Mouse (Mus musculus): ENCODE data around the gene Vti1a.

Gene Vti1a

DNA sequence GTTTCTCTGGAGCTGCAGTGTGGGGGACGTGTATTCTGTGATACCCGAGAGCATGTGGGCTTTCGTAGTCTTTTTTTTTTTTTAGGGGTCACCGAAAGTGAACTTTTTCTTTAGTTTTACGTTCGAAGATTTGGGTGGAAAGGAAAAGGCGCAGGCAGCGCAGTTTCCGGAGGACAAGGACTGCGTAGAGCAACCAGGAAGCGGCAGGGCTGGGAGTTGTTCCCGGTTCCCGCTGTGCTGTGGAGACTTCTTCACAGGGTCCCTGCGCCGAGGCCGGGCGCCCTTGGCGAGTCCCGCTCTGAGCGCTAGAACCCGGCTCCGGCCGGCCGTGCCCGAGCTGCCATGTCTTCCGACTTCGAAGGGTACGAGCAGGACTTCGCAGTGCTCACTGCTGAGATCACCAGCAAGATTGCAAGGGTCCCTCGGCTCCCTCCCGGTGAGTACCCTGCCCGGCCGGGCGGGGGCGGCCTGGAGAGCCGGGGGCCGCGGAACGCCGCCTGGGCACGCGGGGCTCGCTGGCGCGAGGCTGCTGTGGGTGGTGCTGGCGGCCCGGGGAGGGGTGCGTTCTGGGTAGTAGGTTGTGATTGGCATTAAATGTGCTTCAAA lies at the start of gene Vti1a:
Vti1a (plus strand) TSS at position 187 of the 606 bp plus-strand sequence.
- DNase-seq, result peak; percentile 91

DNA sequence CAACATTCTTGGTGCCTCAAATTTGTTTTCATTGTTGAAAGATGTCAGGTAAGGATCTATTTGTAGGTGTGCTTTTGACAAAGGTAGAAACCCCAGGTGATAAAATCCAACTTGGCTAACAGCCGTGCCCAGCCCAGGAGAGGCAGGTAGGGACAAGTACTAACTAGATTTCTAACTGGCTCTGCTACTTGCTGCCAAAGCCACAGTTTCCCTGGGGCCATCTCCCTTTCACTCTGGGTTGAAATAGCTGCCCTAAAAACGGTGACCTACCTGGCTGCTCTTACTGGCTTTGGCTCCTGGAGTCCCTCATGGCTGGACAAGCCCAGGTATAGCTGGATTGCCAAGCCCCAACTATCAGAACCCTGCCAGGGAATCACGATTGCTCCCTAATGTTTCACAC lies 49.3 kb upstream of the Vti1a start:
- DNase-seq, result no peak

GRCm38 (mm10) chr19:55268150-55268549 lies 47.9 kb upstream of the Vti1a start:
- no peak for DNase-seq

DNA sequence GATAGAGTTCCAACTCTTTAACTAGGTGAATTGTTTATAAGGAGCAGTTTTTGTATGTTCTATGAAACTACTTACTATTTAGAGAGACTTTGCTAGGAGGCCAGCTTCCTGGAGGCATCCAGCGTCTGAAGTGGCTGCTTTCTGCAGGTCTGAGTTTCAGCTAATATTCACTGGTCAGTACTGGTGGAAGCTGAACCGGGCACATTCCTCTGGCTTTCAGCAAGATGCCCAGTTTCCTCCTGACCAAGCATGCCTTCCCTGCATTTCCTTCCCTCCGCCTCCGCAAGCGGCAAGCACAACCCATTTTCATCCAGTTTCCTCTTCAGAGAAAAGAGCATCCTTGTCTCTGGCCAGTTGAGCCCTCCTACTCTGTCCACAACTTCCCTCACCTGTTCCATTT lies 47.0 kb upstream of the Vti1a start:
- no peak for DNase-seq

- no peak for DNase-seq
Measured at GRCm38 (mm10) chr19:55271448-55271847, 44.6 kb upstream of the Vti1a start.

- no peak for DNase-seq
Measured at GRCm38 (mm10) chr19:55273340-55273739, 42.8 kb upstream of the Vti1a start.

DNA sequence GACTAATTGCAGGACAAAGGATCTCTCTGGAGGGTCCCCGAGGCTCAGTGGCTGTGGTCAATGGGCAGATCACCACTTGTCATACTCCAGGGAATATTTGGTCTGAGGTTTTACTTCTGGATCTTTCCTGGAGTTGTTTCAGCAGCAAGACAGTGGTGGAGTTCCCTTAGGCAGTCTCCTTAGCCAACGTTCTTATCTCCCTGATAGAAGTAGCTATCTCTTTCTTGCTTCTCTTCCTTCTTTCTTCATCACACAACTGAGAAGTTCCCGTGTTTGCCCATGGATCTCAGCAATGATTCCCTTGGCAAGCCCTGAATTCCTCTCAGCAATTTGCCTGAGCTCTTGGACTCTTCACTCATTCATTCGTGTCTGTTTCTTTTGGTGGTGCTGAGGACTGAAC lies 40.0 kb upstream of the Vti1a start:
- no peak for DNase-seq

GRCm38 (mm10) chr19:55276770-55277169 lies 39.3 kb upstream of the Vti1a start:
- no peak for DNase-seq

DNA sequence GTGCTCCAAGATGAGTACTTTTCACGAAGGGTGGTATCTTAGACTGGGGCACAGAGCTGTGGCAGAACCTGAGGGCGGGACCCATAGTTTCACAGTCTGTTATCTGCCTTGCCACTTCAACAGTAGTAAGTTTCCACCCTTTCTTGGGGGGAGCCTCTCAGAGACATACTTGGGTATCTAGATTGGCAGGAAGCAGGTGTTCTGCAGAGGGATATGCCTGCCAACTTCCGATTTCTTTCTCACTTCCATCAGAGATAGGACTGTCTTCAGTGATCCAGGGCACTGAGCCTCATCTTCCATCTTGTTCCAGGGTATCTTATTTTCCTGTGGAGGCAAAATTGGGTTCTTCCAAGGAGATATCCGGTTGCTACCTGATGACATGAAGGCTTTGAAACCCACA lies 32.0 kb upstream of the Vti1a start:
- no peak for DNase-seq

GRCm38 (mm10) chr19:55286034-55286433 lies 30.1 kb upstream of the Vti1a start:
- no peak for DNase-seq

DNA sequence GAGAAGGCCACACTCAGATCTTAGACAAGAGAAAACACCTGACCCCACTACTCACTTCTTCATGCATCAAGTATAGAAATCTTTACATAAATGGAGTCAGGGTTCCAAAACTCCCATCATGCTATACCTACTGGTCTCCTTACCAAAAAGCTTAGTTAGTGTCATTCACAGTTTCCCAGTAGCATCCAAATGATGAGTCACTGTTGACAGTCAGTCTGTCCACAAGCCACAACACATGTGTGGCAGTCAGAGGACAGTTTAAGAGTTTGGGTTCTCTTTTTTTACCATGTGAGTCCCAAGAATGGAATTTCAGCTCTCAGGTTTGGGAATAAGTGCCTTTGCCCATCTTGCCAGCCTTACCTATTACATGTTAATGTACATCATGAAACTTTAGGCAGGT lies 27.1 kb upstream of the Vti1a start:
- no peak for DNase-seq

DNA sequence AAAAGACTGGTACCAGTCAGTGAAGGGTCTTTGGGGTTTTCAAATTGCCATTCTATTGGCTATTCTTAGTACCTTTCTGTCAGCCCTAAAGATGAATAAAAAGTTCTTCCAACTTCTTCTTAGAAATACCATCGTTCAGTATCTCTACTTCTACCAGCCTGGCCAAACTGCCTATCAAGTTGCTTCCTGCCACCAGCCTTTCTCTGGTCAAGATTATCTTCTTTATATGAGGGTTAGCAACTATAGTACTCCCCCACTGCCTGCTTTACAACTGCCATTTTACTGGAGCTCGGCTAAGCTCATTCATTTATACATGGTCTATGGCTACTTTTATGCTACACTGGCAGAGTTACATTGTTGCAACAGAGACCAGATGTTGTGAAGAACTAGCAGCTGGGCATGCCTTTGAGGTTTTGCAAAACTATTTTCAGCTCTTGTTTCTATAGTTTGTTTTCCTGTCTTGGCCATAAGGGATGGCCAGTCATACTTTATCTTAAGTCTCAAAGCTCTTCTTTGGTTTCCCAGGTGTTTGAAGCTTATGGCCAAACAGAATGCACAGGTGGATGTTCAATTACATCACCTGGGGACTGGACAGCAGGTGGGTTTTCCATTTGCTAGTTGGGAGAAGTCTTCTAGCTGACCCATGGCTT lies 25.3 kb upstream of the Vti1a start:
- DNase-seq, result no peak

- DNase-seq, result no peak
Measured at GRCm38 (mm10) chr19:55292210-55292850, 23.8 kb upstream of the Vti1a start.

GRCm38 (mm10) chr19:55293175-55293574 lies 22.9 kb upstream of the Vti1a start:
- no peak for DNase-seq

GRCm38 (mm10) chr19:55295075-55295474 lies 21.0 kb upstream of the Vti1a start:
- no peak for DNase-seq

DNA sequence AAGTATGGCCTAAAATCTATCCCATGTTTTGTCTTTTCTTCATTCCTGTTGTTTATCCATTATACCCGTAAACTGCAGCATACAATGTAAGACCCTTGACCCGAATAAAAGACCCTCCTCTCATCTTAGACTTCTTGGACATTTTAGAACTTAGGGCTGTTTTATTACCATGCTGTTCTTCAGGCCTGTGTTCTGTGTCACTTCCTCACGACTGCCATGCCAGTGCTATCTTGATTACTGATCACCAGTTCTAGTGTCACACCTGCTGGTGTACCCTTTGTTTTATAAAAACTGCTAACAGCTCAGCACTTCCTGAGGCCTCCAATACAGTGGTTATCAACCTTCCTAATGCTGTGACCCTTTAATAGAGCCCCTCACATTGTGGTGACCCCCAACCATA lies 20.5 kb upstream of the Vti1a start:
- no peak for DNase-seq

DNA sequence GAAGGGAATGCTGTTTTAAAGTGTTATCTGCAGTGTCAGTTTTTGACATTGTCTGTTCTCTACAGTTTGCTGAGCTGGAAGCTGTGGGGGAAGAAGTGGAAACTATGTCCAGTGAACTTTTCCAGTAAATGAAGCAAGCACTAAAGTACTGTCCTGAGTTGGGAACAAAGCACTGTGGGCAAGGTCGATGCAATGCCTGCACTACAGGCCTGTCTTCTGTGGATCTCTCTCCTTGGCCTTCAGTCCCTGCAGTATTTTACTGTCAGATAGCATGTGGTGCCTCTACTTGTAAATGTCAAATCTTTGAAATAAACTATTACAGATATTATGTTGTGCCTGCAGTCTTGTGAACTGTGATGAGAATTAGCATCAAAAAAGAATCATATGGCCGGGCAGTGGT lies 19.8 kb upstream of the Vti1a start:
- no peak for DNase-seq

DNA sequence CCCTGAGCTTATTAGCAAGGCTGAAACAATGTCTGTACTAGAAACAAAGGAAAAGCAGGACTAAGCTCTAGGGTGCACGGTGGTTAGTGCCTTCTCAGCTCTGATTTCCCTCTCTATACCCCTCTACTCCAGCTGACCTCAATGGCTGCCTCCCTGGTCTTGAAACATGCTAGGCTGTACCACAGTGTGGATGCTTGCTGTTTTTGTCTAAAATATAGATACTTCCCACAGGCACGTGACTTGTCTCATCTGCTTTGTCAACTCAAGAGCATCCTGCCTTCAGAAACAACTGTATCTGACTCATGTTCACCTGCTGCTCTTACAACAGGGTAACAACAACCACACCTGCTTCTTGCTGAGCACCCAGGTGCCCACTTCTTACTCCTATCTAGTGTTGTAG lies 18.6 kb upstream of the Vti1a start:
- no peak for DNase-seq

DNA sequence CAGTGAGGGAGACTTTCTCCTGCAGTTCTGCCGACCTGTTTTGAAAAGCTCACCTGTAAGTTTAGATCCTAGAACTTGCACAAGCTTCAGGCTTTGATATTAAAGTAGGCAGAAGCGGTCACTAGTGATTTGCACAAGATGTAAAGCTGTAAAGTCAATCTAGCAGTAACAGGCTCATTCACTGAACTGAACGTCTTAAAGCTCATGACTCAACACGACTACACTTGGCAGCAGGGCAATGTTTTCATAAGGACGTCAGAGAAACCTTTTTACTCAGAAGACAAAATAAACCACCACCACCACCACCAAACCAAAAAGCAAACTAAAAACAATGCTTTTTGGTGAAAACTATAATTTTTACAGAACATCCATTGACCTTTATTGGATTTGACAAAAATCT lies 18.1 kb upstream of the Vti1a start:
- DNase-seq, result no peak

DNA sequence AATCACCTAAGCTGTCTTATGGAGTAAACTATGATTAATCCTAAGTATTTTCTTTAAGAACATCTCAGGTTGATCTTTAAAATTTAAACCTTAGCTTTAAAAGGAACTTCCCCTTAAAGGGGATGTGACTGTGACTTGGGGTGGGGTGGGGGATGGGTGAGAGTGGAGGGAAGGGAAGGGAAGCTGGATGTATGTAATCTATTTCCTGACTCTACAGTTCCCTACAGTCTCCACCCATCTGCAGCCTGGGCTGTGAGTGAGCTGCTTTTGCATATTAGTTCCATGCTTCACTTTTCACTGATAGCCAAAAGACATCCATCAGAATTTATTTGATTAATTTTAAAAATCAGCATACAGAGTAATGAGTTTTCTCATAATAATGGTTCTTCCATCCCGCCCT lies 16.7 kb upstream of the Vti1a start:
- DNase-seq, result no peak

- DNase-seq, result no peak
Measured at GRCm38 (mm10) chr19:55300525-55300924, 15.6 kb upstream of the Vti1a start.

DNA sequence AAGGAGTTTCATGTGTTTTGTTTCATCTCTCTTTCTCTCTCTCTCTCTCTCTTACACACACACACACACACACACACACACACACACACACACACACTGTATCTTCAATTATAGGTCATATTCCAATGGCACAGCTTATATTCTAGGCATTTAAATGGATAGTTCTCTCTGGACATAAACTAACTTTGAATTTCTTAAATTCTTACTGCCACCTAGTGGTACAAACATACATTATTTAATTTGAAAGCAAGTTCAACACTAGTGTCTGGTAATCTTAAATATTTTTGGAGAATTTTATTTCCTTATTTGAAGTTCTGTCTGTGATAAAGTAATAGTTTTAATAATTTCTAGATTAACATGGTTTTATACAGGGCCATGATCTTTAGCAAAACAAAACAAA lies 11.1 kb upstream of the Vti1a start:
- no peak for DNase-seq

DNA sequence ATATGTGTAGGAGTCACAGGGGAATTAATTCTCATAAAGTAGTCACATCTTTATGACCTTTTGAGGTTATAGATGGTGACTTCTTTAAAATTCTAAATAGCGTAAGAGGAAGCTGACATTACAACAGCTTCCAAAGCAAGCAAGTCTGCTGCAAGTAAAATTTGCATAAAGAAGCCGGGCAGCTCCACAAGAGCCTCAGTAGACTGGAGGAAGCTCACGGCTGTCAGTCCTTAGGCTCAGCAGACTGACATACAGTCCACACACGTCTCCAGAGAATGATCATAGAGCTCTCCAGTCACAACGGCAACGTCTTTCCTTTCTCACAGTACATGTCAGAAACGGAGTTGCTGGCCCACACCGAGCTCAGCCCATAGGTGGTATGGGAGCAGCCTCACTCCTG lies 4.2 kb upstream of the Vti1a start:
- no peak for DNase-seq

DNA sequence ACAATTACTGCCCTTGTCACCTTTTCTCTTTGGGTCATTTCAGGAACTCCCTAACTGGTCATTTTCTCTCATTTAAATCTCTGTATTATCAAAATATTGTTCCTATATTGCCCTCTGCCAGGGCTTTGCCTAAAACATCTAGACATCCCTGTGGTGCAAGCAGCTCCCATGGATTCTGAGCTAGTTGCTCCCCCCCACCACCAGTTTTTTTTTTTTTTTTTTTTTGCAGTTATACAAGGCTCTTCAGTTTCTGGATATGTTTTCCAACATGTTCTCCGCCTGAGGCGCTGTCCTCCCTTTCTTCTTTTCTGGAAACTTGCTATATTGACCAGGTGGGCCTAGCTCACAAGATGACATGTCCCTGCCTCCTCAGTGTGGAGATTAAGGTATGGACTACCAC lies 2.4 kb upstream of the Vti1a start:
- no peak for DNase-seq

Measured in right cerebral cortex, postnatal 14 days (tissue).